Mouse (Mus musculus) hindbrain, embryonic 12.5 days (tissue): ENCODE measurements around the gene Piwil4. TPM values are rescaled to one million over a fixed set of nuclear protein-coding genes. Genes with fewer than 3 reads are reported as not detected.
"Not testable (repeated sequence)": the region's sequence is repeated elsewhere in the genome, so short reads cannot be mapped to it uniquely, and the experiment has no call there.

ENCODE experiments used
- ATAC-seq: fragments of 200-750 bp; cut with Nextera tagmentation; 2 replicates; pipeline ENCODE4 v1.8.0; 2017; ENCODE audit warnings: moderate TSS enrichment; ENCODE audit not compliant: low FRiP score
- H3K27ac ChIP-seq: fragments of 300-500 bp; sonication (generic); 2 replicates; pipeline ENCODE4 v1.5.1; 2016; ENCODE audit warnings: mild to moderate bottlenecking
- H3K27me3 ChIP-seq: fragments of 300-500 bp; sonication (generic); 2 replicates; pipeline ENCODE4 v1.6.1; 2016; ENCODE audit warnings: mild to moderate bottlenecking
- H3K36me3 ChIP-seq: fragments of 300-500 bp; sonication (generic); 2 replicates; pipeline ENCODE4 v1.6.1; 2016; ENCODE audit warnings: mild to moderate bottlenecking
- H3K4me1 ChIP-seq: fragments of 300-500 bp; sonication (generic); 2 replicates; pipeline ENCODE4 v1.6.1; 2016
- H3K4me2 ChIP-seq: fragments of 300-500 bp; sonication (generic); replicated peaks from 2 replicates; pipeline ENCODE4 v1.6.1; 2016; ENCODE audit warnings: mild to moderate bottlenecking
- H3K4me3 ChIP-seq: fragments of 300-500 bp; sonication (generic); 2 replicates; pipeline ENCODE4 v1.5.1; 2016; ENCODE audit warnings: mild to moderate bottlenecking
- H3K9ac ChIP-seq: fragments of 300-500 bp; sonication (generic); 2 replicates; pipeline ENCODE4 v1.6.1; 2016; ENCODE audit warnings: mild to moderate bottlenecking, moderate library complexity
- H3K9me3 ChIP-seq: fragments of 300-500 bp; sonication (generic); replicated peaks from 2 replicates; pipeline ENCODE4 v1.6.1; 2016; ENCODE audit warnings: mild to moderate bottlenecking
- WGBS: fragments of 180-500 bp; shearing (Covaris S2); methylation state at CpG from one replicate; pipeline ENCODE4 v1.1.7; 2016; 5-methylcytosine and 5-hydroxymethylcytosine counted together
- polyA plus RNA-seq: library from polyadenylated mRNA; unstranded; fragments of >200 nt; fragmentation: Nextera tagmentation; extraction: Ambion mirVana; gene quantifications from 2 replicates; pipeline ENCODE4 v1.2.1, GENCODE M21; 2016

Piwil4 gene
- polyA plus RNA-seq, 1 experiment from 2014 or later: 0.39 TPM

GRCm38 (mm10) chr9:14720384-14720783, 20.1 kb downstream of the Piwil4 start:
- Histone ChIP-seq H3K4me2 (no peak overlapping the region), H3K9ac (no peak overlapping the region), H3K9me3 (no peaks in the 10 kb centered on the region), H3K4me3 (no peak overlapping the region), H3K27ac (no peak overlapping the region), H3K27me3 (peaks cover 36% of the 10 kb centered on the region), H3K4me1 (no peaks in the 10 kb centered on the region), H3K36me3 (no peaks in the 10 kb centered on the region)
- ATAC-seq: no peak
- 59% methylated on average over 2 of the region's 2 CpGs for WGBS

GRCm38 (mm10) chr9:14718332-14718691, 22.2 kb downstream of the Piwil4 start:
- H3K4me1 ChIP-seq: no peaks in the 10 kb centered on the region
- H3K9me3 ChIP-seq: no peaks in the 10 kb centered on the region
- H3K9ac ChIP-seq: no peak overlapping the region
- peaks cover 24% of the 10 kb centered on the region for H3K27me3 ChIP-seq
- no peak overlapping the region for H3K27ac ChIP-seq
- H3K4me2 ChIP-seq: no peak overlapping the region
- no peaks in the 10 kb centered on the region for H3K36me3 ChIP-seq
- no peak for ATAC-seq
- H3K4me3 ChIP-seq: no peak overlapping the region

- no peak for ATAC-seq
- no peak overlapping the region for H3K4me2 ChIP-seq
- H3K27ac ChIP-seq: no peak overlapping the region
- no peaks in the 10 kb centered on the region for H3K36me3 ChIP-seq
- H3K4me1 ChIP-seq: no peaks in the 10 kb centered on the region
- no peaks in the 10 kb centered on the region for H3K9me3 ChIP-seq
- WGBS: 66% methylated on average over 14 of the region's 14 CpGs
- no peak overlapping the region for H3K4me3 ChIP-seq
- no peak overlapping the region for H3K9ac ChIP-seq
- peaks cover 24% of the 10 kb centered on the region for H3K27me3 ChIP-seq
Measured at GRCm38 (mm10) chr9:14717689-14718331, 22.7 kb downstream of the Piwil4 start.

GRCm38 (mm10) chr9:14715258-14715657, 25.3 kb downstream of the Piwil4 start:
- no peak for ATAC-seq
- H3K36me3 ChIP-seq: no peaks in the 10 kb centered on the region
- no peaks in the 10 kb centered on the region for H3K4me1 ChIP-seq
- H3K9ac ChIP-seq: no peak overlapping the region
- no peak overlapping the region for H3K4me3 ChIP-seq
- H3K27ac ChIP-seq: no peak overlapping the region
- 88% methylated on average over 15 of the region's 15 CpGs for WGBS
- peaks cover 10% of the 10 kb centered on the region; the same call in 1 of the 2 replicates for H3K27me3 ChIP-seq
- no peak overlapping the region for H3K4me2 ChIP-seq
- H3K9me3 ChIP-seq: no peaks in the 10 kb centered on the region

DNA sequence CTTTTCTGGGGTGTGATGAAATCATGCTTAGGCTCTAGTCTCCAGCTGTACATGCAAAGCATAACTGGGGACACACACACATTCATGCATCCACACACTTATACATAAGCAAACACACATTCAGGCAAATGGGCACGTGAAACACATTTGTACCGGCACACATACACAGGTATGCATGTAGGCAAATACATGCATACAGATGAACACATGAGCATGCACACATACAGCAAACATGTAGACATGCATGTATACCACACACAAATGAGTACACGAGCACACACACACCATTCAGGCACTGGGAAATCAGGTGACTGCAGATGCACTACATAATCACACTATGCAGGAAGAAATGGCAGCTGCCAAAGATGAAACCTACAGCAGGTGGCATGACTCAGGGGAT, 29.6 kb downstream of the Piwil4 start:
- no peak overlapping the region for H3K27ac ChIP-seq
- H3K9ac ChIP-seq: no peak overlapping the region
- no peaks in the 10 kb centered on the region for H3K36me3 ChIP-seq
- no peaks in the 10 kb centered on the region for H3K9me3 ChIP-seq
- H3K4me2 ChIP-seq: no peak overlapping the region
- H3K27me3 ChIP-seq: no peaks in the 10 kb centered on the region; the same call in 1 of the 2 replicates
- WGBS: 90% methylated on average over 3 of the region's 3 CpGs
- no peak for ATAC-seq
- H3K4me1 ChIP-seq: 0 out of 2 replicates have a peak, but pooled peaks cover under 1% of the 10 kb centered on the region
- H3K4me3 ChIP-seq: no peak overlapping the region

DNA sequence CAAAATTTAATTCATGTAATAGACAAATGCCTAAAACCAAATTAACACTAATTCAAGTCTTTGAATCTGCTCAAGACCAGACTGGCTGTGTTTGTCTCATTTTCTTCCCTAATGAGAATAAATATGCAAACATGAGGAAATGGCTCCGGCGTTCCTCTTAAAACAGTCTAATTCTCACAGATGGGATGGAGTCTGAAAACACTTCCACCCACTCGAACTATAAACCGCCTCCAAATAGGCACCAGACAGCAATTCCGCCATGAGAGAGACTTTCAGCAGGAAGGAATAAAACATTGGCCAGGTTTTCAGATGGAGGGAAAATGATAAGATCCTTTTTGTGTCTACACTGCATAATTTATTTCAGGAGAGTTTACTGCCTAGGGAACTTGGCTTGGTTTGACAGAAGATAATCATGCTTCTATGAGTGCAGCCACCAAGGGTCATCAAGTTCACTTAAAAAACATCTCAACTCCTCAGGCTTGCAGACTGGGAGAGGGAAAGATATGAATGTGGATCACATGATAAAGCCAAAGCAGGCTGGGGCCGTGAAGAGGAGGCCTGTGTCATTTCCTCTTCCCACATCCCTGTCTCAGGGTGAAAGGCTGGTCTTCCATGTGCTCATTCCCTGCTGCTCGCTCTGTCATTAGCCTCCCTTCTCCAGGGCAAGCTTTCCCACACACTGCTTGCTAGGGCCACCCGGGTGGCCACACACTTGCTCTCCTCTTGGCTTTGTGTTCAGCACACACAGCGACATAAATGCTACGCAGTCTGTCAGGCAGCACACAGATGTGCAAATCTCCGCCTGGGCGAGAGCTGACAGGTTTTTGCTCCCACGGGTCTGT, 35.0 kb downstream of the Piwil4 start:
- 71% methylated on average over 13 of the region's 13 CpGs for WGBS
- Histone ChIP-seq H3K4me3 (no peak overlapping the region), H3K27me3 (no peaks in the 10 kb centered on the region), H3K27ac (no peak overlapping the region), H3K9me3 (no peaks in the 10 kb centered on the region), H3K9ac (no peak overlapping the region), H3K4me2 (no peak overlapping the region), H3K36me3 (no peaks in the 10 kb centered on the region), H3K4me1 (0 out of 2 replicates have a peak, but pooled peaks cover 3% of the 10 kb centered on the region)
- ATAC-seq: no peak

DNA sequence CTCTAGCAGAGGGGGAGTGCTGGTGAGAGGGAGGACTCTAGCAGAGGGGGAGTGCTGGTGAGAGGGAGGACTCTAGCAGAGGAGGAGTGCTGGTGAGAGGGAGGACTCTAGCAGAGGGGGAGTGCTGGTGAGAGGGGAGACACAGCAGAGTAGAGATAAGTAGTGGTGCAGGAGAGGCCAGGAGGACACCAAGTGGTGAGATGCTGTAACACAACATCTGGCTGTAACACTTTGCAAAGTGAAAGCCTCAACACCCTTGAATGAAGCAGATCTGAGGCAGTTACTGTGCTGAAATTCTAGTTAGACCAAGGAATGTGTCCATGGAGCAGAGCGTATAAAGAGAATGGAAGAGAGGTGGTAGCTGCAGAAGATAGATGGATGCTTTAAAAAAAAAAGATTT, 39.7 kb downstream of the Piwil4 start:
- ATAC-seq, H3K9ac ChIP-seq: not testable (repeated sequence)
- 100% methylated on average over 1 of the region's 1 CpGs for WGBS

DNA sequence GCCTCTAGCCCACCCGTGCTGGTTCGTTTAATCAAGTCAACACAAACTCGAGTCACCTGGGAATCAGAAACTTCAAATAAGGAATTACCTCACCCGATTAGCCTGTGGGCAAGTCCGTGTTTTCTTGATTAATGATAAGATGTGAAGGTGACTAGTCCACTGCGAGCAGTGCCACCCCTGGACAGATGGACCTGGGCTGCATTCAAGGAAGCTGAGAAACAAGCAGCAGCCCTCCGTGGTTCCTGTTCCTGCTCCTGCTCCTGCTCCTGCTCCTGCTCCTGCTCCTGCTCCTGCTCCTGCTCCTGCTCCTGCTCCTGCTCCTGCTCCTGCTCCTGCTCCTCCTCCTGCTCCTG, 41.3 kb downstream of the Piwil4 start:
- H3K27ac ChIP-seq: no peak overlapping the region
- H3K9ac ChIP-seq: no peak overlapping the region
- H3K27me3 ChIP-seq: no peaks in the 10 kb centered on the region
- ATAC-seq: no peak
- no peaks in the 10 kb centered on the region for H3K36me3 ChIP-seq
- H3K4me2 ChIP-seq: no peak overlapping the region
- H3K9me3 ChIP-seq: no peaks in the 10 kb centered on the region
- WGBS: 55% methylated on average over 7 of the region's 7 CpGs
- H3K4me3 ChIP-seq: no peak overlapping the region
- no peaks in the 10 kb centered on the region for H3K4me1 ChIP-seq

More for the DNA sequence above, 39.7 kb downstream of the Piwil4 start:
- H3K36me3 ChIP-seq, H3K4me1 ChIP-seq, H3K4me2 ChIP-seq, H3K4me3 ChIP-seq, H3K9me3 ChIP-seq, H3K27ac ChIP-seq, H3K27me3 ChIP-seq: not testable (repeated sequence)

GRCm38 (mm10) chr9:14698582-14699287, 41.8 kb downstream of the Piwil4 start:
- Histone ChIP-seq H3K4me3 (no peak overlapping the region), H3K9me3 (no peaks in the 10 kb centered on the region), H3K9ac (no peak overlapping the region), H3K27ac (no peak overlapping the region), H3K36me3 (no peaks in the 10 kb centered on the region), H3K4me2 (no peak overlapping the region), H3K4me1 (no peaks in the 10 kb centered on the region), H3K27me3 (no peaks in the 10 kb centered on the region)
- ATAC-seq: peak; percentile 80
- WGBS: 55% methylated on average over 11 of the region's 12 CpGs

DNA sequence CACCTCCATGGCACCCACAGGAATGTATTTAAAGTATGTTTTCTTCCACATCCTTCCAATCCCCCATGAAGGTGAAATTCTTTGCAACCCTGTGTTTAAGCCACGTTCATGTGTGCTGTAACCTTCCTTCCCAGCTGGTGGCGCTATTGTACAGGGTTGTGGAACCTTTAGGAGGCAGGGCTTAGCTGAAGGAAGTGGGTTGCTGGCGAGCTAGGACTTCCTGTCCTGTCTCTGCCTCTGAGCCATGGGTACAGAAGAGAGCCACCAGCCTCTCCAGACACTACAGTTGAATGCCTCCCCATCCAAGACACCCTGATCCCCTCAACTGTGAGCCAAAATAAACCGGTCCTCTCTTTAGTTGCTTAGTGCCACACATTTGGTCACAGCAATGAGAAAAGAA, 42.6 kb downstream of the Piwil4 start:
- ATAC-seq: no peak
- WGBS: 71% methylated on average over 4 of the region's 4 CpGs
- H3K36me3 ChIP-seq: no peaks in the 10 kb centered on the region
- H3K27ac ChIP-seq: no peak overlapping the region
- H3K4me3 ChIP-seq: no peak overlapping the region
- H3K4me2 ChIP-seq: no peak overlapping the region
- no peak overlapping the region for H3K9ac ChIP-seq
- H3K9me3 ChIP-seq: no peaks in the 10 kb centered on the region
- no peaks in the 10 kb centered on the region for H3K27me3 ChIP-seq
- no peaks in the 10 kb centered on the region for H3K4me1 ChIP-seq

DNA sequence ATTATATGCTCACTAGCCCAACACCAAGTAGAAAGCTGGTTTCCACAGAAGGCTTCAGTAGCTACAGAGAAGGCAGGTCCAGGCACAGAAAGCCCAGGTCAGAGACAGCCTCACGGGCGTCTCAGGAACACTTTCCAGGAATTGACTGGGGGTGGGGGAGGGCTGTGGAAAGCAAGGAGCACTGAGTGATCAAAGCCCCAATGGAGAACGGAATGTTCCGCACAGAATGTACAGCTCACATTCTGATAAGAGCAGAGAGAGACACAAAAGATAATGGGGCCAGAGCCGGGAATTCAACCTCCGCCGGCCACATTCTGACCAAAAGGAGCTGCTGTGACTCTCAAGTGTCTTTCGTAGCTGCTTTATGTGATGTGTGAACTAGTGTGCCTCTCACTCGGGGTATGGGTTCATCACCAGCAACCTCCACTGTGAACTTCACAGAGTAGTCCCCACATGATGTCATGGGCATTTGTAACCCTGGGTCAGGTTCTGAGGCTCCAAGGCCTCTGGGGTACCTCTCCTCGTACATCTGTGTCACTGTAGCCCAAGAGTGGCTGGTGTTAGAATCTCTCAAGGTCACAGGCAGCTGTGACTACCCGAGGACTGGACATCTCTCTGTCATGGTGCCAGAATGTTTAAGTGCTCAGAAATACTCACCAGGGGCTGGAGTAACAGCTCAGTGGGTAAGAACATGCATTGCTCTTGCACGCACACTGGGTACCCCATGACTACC, 51.0 kb downstream of the Piwil4 start:
- 0 out of 2 replicates have a peak, but pooled peaks cover 2% of the 10 kb centered on the region for H3K4me1 ChIP-seq
- no peak for ATAC-seq
- H3K36me3 ChIP-seq: no peaks in the 10 kb centered on the region
- no peak overlapping the region for H3K27ac ChIP-seq
- H3K9me3 ChIP-seq: no peaks in the 10 kb centered on the region
- H3K4me3 ChIP-seq: no peak overlapping the region
- no peak overlapping the region for H3K4me2 ChIP-seq
- no peak overlapping the region for H3K9ac ChIP-seq
- no peaks in the 10 kb centered on the region for H3K27me3 ChIP-seq
- WGBS: 73% methylated on average over 12 of the region's 12 CpGs

GRCm38 (mm10) chr9:14684363-14684762, 56.2 kb downstream of the Piwil4 start:
- H3K9me3 ChIP-seq: no peaks in the 10 kb centered on the region
- no peak overlapping the region for H3K4me2 ChIP-seq
- no peak overlapping the region for H3K27ac ChIP-seq
- 0 out of 2 replicates have a peak, but pooled peaks cover 2% of the 10 kb centered on the region for H3K4me1 ChIP-seq
- H3K36me3 ChIP-seq: no peaks in the 10 kb centered on the region
- 81% methylated on average over 4 of the region's 4 CpGs for WGBS
- ATAC-seq: no peak
- no peak overlapping the region for H3K4me3 ChIP-seq
- no peaks in the 10 kb centered on the region for H3K27me3 ChIP-seq
- no peak overlapping the region for H3K9ac ChIP-seq
